In the genomic region with DNA sequence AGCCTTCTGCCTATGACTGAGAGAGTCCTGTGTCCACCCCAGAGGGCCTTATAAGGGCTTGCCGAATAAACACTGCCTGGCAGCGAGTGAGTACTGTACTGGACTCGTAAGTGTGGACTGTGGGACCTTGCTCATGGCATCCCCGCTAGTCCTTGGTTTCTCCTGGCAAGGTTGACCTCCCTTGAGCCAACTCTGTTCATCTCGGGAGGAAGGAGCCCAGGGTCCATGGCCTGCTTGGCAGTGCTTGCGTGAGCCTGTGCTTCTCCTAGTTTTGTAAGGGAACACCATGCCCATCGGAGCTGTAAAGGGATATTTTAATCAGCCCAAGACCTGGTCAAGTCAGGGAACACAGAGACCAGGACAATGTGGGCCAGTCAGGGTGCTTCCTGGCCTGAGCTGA, we compare ENCODE assay signal across 16 mouse cellular contexts. TPM values are rescaled to one million over a fixed set of nuclear protein-coding genes. Genes with fewer than 3 reads are reported as not detected.
A peak's percentile ranks its signal among the peaks of the same experiment; 100 is the strongest.
DNase-seq lines count a peak whose midpoint lies in the region; TF ChIP-seq lines count a peak whose summit lies in the region.
"Had no signal": no experiment of that assay in that cellular context is flagged by ENCODE, and none has a peak within 500 bp of the region (broad histone marks: within the 10 kb centered on the region; RNA-seq: fewer than 3 reads in every experiment).

No protein-coding gene starts in this region.

- intact Hi-C loops in heart, adult 2 months (cut with DNase I): loop anchor here (2.0 kb wide), 2 partner anchors 15 to 29 kb away; no protein-coding TSS in a partner anchor
- intact Hi-C loops in heart, postnatal 10 days (cut with DNase I): no loop called here
- intact Hi-C loops in left cerebral cortex, adult 2 months (cut with DNase I): loop anchor here (5.0 kb wide), 1 partner anchor 55 kb away; a partner anchor contains a TSS
- intact Hi-C loops in left cerebral cortex, postnatal 10 days (cut with DNase I): no loop called here

- no peak for TF ChIP-seq EP300 in heart, adult 2 months (IDR thresholded peaks at IDR 0.05; ENCODE audit: insufficient read depth, low read depth, low read length)

- no peak for TF ChIP-seq CTCF in cerebellum, adult 2 months (IDR thresholded peaks at IDR 0.05; ENCODE audit: borderline replicate concordance, insufficient read depth, low read depth, low read length)
- TF ChIP-seq CTCF in heart, adult 2 months (IDR thresholded peaks at IDR 0.05): no peak
- TF ChIP-seq CTCF in left cerebral cortex, adult 2 months (IDR thresholded peaks at IDR 0.05): no peak

- no peak overlapping the region for H3K9ac ChIP-seq in heart, adult 2 months (ENCODE audit: low read depth, low read length)
- H3K9ac ChIP-seq: embryonic facial prominence, embryonic 15.5 days; limb, embryonic 13.5 days; liver, embryonic 14.5 days; stomach, embryonic 15.5 days had no signal

- H3K27ac ChIP-seq in cerebellum, adult 2 months (ENCODE audit: insufficient read depth, low read length): peak overlapping the region; percentile 31; the same call in 1 of the 2 replicates
- H3K27ac ChIP-seq in heart, adult 2 months: peak overlapping the region; percentile 90
- peak overlapping the region; percentile 32; the same call in 1 of the 2 replicates for H3K27ac ChIP-seq in left cerebral cortex, adult 2 months
- H3K27ac ChIP-seq: embryonic facial prominence, embryonic 15.5 days; limb, embryonic 13.5 days; liver, embryonic 14.5 days; stomach, embryonic 15.5 days had no signal

- H3K27me3 ChIP-seq in cerebellum, adult 2 months (ENCODE audit: control insufficient read depth, insufficient read depth, low read length): no peaks in the 10 kb centered on the region
- H3K27me3 ChIP-seq in heart, adult 2 months (ENCODE audit: control insufficient read depth, insufficient read depth, low read length): no peaks in the 10 kb centered on the region
- H3K27me3 ChIP-seq: embryonic facial prominence, embryonic 15.5 days; limb, embryonic 13.5 days; stomach, embryonic 15.5 days had no signal

- WGBS in cerebellum, adult 2 months: 50% methylated on average over 7 of the region's 7 CpGs
- 66% methylated on average over 7 of the region's 7 CpGs for WGBS in heart, adult 2 months

- no peaks in the 10 kb centered on the region for H3K79me2 ChIP-seq in heart, adult 2 months (replicated peaks; ENCODE audit: control insufficient read depth, insufficient read depth, low read length)

- H3K36me3 ChIP-seq in heart, adult 2 months (ENCODE audit: control insufficient read depth, insufficient read depth, low read length): no peaks in the 10 kb centered on the region
- H3K36me3 ChIP-seq: embryonic facial prominence, embryonic 15.5 days; limb, embryonic 13.5 days; stomach, embryonic 15.5 days had no signal

- DNase-seq in cerebellum, adult 2 months: no peak
- DNase-seq in cerebellum, adult 18-20 months: no peak
- DNase-seq in heart, adult 2 months: no peak
- DNase-seq in heart, postnatal 10 days: no peak
- no peak for DNase-seq in left cerebral cortex, adult 2 months (ENCODE audit: extremely low spot score in 1 of 2, low spot score in 2 of 2)
- no peak for DNase-seq in left cerebral cortex, postnatal 10 days (ENCODE audit: extremely low spot score in 1 of 2, low spot score in 2 of 2)
- peak; percentile 70 for DNase-seq in skeletal muscle tissue, adult 2 months (ENCODE audit: low read depth, low spot score)
- no peak for DNase-seq in urinary bladder, adult 18-20 months (ENCODE audit: low spot score in 2 of 2)
- DNase-seq: adrenal gland, adult 2 months; kidney, adult 18-20 months; kidney, postnatal 10 days; thymus, postnatal 25 days had no signal

- H3K4me1 ChIP-seq in cerebellum, adult 2 months (ENCODE audit: control insufficient read depth, insufficient read depth, low read length): peaks cover 87% of the 10 kb centered on the region
- H3K4me1 ChIP-seq in heart, adult 2 months (ENCODE audit: control insufficient read depth, insufficient read depth, low read length): peaks cover 62% of the 10 kb centered on the region

- H3K4me3 ChIP-seq in cerebellum, adult 2 months (replicated peaks; ENCODE audit: insufficient read depth, low read depth, low read length): no peak overlapping the region
- H3K4me3 ChIP-seq in heart, adult 2 months: no peak overlapping the region
- H3K4me3 ChIP-seq in left cerebral cortex, adult 2 months: no peak overlapping the region
- H3K4me3 ChIP-seq: embryonic facial prominence, embryonic 15.5 days; limb, embryonic 13.5 days; stomach, embryonic 15.5 days had no signal

- TF ChIP-seq POLR2A in cerebellum, adult 2 months (IDR thresholded peaks at IDR 0.05; ENCODE audit: borderline replicate concordance, insufficient read depth, low read length): no peak
- TF ChIP-seq POLR2A in heart, adult 2 months (IDR thresholded peaks at IDR 0.05; ENCODE audit: insufficient read depth, low read depth, low read length): no peak

RNA-seq across cellular contexts. Expression of a gene that starts 54.2 kb away (rescaled TPM):
- polyA plus RNA-seq in cerebellum, adult 2 months (2012; rRNA removed): 136 and 171 TPM in 2 replicates
- 10 to 100 TPM; 45.6 to 47.9 TPM for total RNA-seq in heart, adult 2 months (2021)
- polyA plus RNA-seq in heart, adult 2 months (2012; rRNA removed): 34.5 and 37.5 TPM in 2 replicates
- 10 to 100 TPM; 55.7 to 64.7 TPM for total RNA-seq in heart, postnatal 10 days (2021)
- 100 to 1,000 TPM; 144 to 152 TPM for total RNA-seq in left cerebral cortex, adult 2 months (2021)
- total RNA-seq in left cerebral cortex, postnatal 10 days (2021): 100 to 1,000 TPM; 125 to 138 TPM

Comparison
In these comparisons a context has a peak if more than half of its experiments do, and no peak if none do; other contexts are left out.
1. intact Hi-C loops: an anchor here in heart, adult 2 months (2.0 kb wide) and left cerebral cortex, adult 2 months (5.0 kb wide); none called in heart, postnatal 10 days and left cerebral cortex, postnatal 10 days.
2. H3K27ac ChIP-seq: peak in every context shown above with its lines; median percentile 90 in heart, adult 2 months; 32 in left cerebral cortex, adult 2 months; 31 in cerebellum, adult 2 months.